Mouse (Mus musculus) erythroblast, embryonic 14.5 days (primary cell): ENCODE data around the gene Polr2h.

Experiments used
- GATA1 ChIP-seq: IDR thresholded peaks from 2 replicates; pipeline ENCODE4 v1.6.1; 2012; ENCODE audit warnings: low read length, inconsistent platforms, mixed read lengths
- TAL1 ChIP-seq: IDR thresholded peaks from 3 replicates; pipeline ENCODE4 v1.6.1; 2012; ENCODE audit warnings: low read length, inconsistent platforms, mixed read lengths

DNA sequence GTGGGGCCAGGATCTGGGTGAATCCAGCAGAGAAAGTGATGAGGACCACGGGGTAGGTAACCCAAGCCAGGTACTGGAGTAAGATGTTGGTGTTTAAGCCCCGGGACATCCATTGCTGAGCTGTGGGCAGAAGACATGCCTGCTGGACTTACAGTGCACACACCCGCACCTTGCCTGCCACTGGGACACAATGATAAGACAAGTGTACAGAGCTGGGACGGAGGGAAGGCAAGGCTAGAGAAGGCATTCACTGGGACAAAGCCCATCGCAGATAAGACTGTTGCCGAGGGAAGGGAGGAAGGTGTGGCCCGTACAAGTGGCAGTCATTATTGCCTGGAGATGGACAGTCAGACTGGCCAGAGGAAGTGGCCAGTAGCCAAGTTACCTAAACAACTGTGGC, 4.6 kb upstream of the Polr2h start:
- TF ChIP-seq GATA1: peak; percentile 60
- TF ChIP-seq TAL1: peak; percentile 36; the same call in 2 of the 3 replicates
